Mouse (Mus musculus): ENCODE results near the gene Foxe1. TPM values are rescaled to one million over a fixed set of nuclear protein-coding genes. Genes with fewer than 3 reads are reported as not detected.

Foxe1 gene
- polyA plus RNA-seq, 1 experiment = 0.28 TPM

- no peak for TF ChIP-seq POLR2A (IDR thresholded peaks at IDR 0.05; ENCODE audit: control insufficient read depth, extremely low read depth, insufficient read depth, low read length, poor library complexity)
- TF ChIP-seq CTCF (IDR thresholded peaks at IDR 0.05; ENCODE audit: borderline replicate concordance, control insufficient read depth, extremely low read depth, insufficient read depth, low read length, poor library complexity) = no peak
- 39% methylated on average over 10 of the region's 10 CpGs for WGBS
- Histone ChIP-seq H3K36me3 (ENCODE audit: control insufficient read depth, insufficient read depth, low read length) (no peaks in the 10 kb centered on the region), H3K27me3 (ENCODE audit: control insufficient read depth, insufficient read depth, low read length) (peaks cover 7% of the 10 kb centered on the region), H3K4me3 (ENCODE audit: control insufficient read depth, insufficient read depth, low read length) (no peak overlapping the region), H3K27ac (ENCODE audit: control insufficient read depth, insufficient read depth, low read length) (no peak overlapping the region), H3K4me1 (replicated peaks; ENCODE audit: control insufficient read depth, insufficient read depth, low read length) (no peaks in the 10 kb centered on the region)
- DNase-seq = no peak
Observed at GRCm38 (mm10) chr4:46353045-46353444, 9.6 kb downstream of the Foxe1 start.

- no peak overlapping the region for H3K4me3 ChIP-seq (ENCODE audit: control insufficient read depth, insufficient read depth, low read length)
- H3K27me3 ChIP-seq (ENCODE audit: control insufficient read depth, insufficient read depth, low read length) = no peaks in the 10 kb centered on the region
- no peak overlapping the region for H3K27ac ChIP-seq (ENCODE audit: control insufficient read depth, insufficient read depth, low read length)
- no peaks in the 10 kb centered on the region for H3K36me3 ChIP-seq (ENCODE audit: control insufficient read depth, insufficient read depth, low read length)
- DNase-seq = peak; percentile 71
- H3K4me1 ChIP-seq (replicated peaks; ENCODE audit: control insufficient read depth, insufficient read depth, low read length) = no peaks in the 10 kb centered on the region
- TF ChIP-seq POLR2A (IDR thresholded peaks at IDR 0.05; ENCODE audit: control insufficient read depth, extremely low read depth, insufficient read depth, low read length, poor library complexity) (no peak), CTCF (IDR thresholded peaks at IDR 0.05; ENCODE audit: borderline replicate concordance, control insufficient read depth, extremely low read depth, insufficient read depth, low read length, poor library complexity) (peak; percentile 70; the same call in 1 of the 2 replicates)
- WGBS = 58% methylated on average over 12 of the region's 12 CpGs
Observed at GRCm38 (mm10) chr4:46356351-46357133, 13.1 kb downstream of the Foxe1 start.

GRCm38 (mm10) chr4:46359539-46360253 is 16.3 kb downstream of the Foxe1 start:
- H3K4me1 ChIP-seq (replicated peaks; ENCODE audit: control insufficient read depth, insufficient read depth, low read length) = no peaks in the 10 kb centered on the region
- 68% methylated on average over 12 of the region's 12 CpGs for WGBS
- H3K27me3 ChIP-seq (ENCODE audit: control insufficient read depth, insufficient read depth, low read length) = no peaks in the 10 kb centered on the region
- TF ChIP-seq CTCF (IDR thresholded peaks at IDR 0.05; ENCODE audit: borderline replicate concordance, control insufficient read depth, extremely low read depth, insufficient read depth, low read length, poor library complexity) (no peak), POLR2A (IDR thresholded peaks at IDR 0.05; ENCODE audit: control insufficient read depth, extremely low read depth, insufficient read depth, low read length, poor library complexity) (no peak)
- H3K27ac ChIP-seq (ENCODE audit: control insufficient read depth, insufficient read depth, low read length) = no peak overlapping the region
- no peak overlapping the region for H3K4me3 ChIP-seq (ENCODE audit: control insufficient read depth, insufficient read depth, low read length)
- no peak for DNase-seq
- H3K36me3 ChIP-seq (ENCODE audit: control insufficient read depth, insufficient read depth, low read length) = no peaks in the 10 kb centered on the region

GRCm38 (mm10) chr4:46361258-46361657 is 17.8 kb downstream of the Foxe1 start:
- no peak for DNase-seq
- Histone ChIP-seq H3K4me1 (replicated peaks; ENCODE audit: control insufficient read depth, insufficient read depth, low read length) (no peaks in the 10 kb centered on the region), H3K4me3 (ENCODE audit: control insufficient read depth, insufficient read depth, low read length) (no peak overlapping the region), H3K36me3 (ENCODE audit: control insufficient read depth, insufficient read depth, low read length) (no peaks in the 10 kb centered on the region), H3K27me3 (ENCODE audit: control insufficient read depth, insufficient read depth, low read length) (no peaks in the 10 kb centered on the region), H3K27ac (ENCODE audit: control insufficient read depth, insufficient read depth, low read length) (no peak overlapping the region)
- TF ChIP-seq POLR2A (IDR thresholded peaks at IDR 0.05; ENCODE audit: control insufficient read depth, extremely low read depth, insufficient read depth, low read length, poor library complexity) (no peak), CTCF (IDR thresholded peaks at IDR 0.05; ENCODE audit: borderline replicate concordance, control insufficient read depth, extremely low read depth, insufficient read depth, low read length, poor library complexity) (no peak)
- 83% methylated on average over 5 of the region's 5 CpGs for WGBS

- no peaks in the 10 kb centered on the region for H3K4me1 ChIP-seq (replicated peaks; ENCODE audit: control insufficient read depth, insufficient read depth, low read length)
- TF ChIP-seq CTCF (IDR thresholded peaks at IDR 0.05; ENCODE audit: borderline replicate concordance, control insufficient read depth, extremely low read depth, insufficient read depth, low read length, poor library complexity) (no peak), POLR2A (IDR thresholded peaks at IDR 0.05; ENCODE audit: control insufficient read depth, extremely low read depth, insufficient read depth, low read length, poor library complexity) (no peak)
- H3K36me3 ChIP-seq (ENCODE audit: control insufficient read depth, insufficient read depth, low read length) = no peaks in the 10 kb centered on the region
Observed at GRCm38 (mm10) chr4:46364360-46364759, 21.0 kb downstream of the Foxe1 start.

GRCm38 (mm10) chr4:46367487-46367959 is 24.1 kb downstream of the Foxe1 start:
- Histone ChIP-seq H3K4me3 (ENCODE audit: control insufficient read depth, insufficient read depth, low read length) (no peak overlapping the region), H3K4me1 (replicated peaks; ENCODE audit: control insufficient read depth, insufficient read depth, low read length) (no peaks in the 10 kb centered on the region), H3K27ac (ENCODE audit: control insufficient read depth, insufficient read depth, low read length) (no peak overlapping the region), H3K27me3 (ENCODE audit: control insufficient read depth, insufficient read depth, low read length) (no peaks in the 10 kb centered on the region; the same call in 1 of the 2 replicates), H3K36me3 (ENCODE audit: control insufficient read depth, insufficient read depth, low read length) (no peaks in the 10 kb centered on the region)
- TF ChIP-seq POLR2A (IDR thresholded peaks at IDR 0.05; ENCODE audit: control insufficient read depth, extremely low read depth, insufficient read depth, low read length, poor library complexity) = no peak
- DNase-seq = no peak
- WGBS = 44% methylated on average over 12 of the region's 12 CpGs

More at GRCm38 (mm10) chr4:46364360-46364759, 21.0 kb downstream of the Foxe1 start:
- Histone ChIP-seq H3K27me3 (ENCODE audit: control insufficient read depth, insufficient read depth, low read length) (no peaks in the 10 kb centered on the region), H3K27ac (ENCODE audit: control insufficient read depth, insufficient read depth, low read length) (no peak overlapping the region), H3K4me3 (ENCODE audit: control insufficient read depth, insufficient read depth, low read length) (no peak overlapping the region)
- no peak for DNase-seq
- WGBS = 89% methylated on average over 2 of the region's 2 CpGs

All from thymus, adult 2 months (tissue).